Mouse (Mus musculus): ENCODE data around the gene Sgpp1.

DNA sequence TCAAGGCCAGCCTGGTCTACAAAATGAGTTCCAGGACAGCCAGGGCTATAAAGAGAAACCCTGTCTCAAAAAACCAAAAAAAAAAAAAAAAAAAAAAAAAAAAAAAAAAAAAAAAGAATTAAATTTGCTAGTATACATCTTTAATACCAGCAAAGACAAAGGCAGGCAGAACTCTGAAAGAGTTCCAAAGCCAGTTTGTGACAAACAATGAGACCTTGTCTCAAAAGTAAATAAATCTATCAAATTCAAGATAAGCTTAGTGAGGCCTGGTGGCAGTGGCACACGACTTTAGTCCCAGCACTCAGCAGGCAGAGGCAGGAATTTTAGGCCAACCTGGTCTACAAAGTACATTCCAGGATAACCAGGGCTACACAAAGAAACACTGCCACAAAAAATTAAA lies 5.7 kb downstream of the Sgpp1 start:
- TF ChIP-seq FLI1 (IDR thresholded peaks at IDR 0.05; ENCODE audit: low read length) (no peak), GATA1 (IDR thresholded peaks at IDR 0.05; ENCODE audit: borderline replicate concordance, low read length) (no peak)

All from megakaryocyte, embryonic 14.5 days (primary cell).